Mouse (Mus musculus): Measurements from ENCODE around the gene Pcolce2.

GRCm38 (mm10) chr9:95699273-95699672 lies 61.9 kb downstream of the Pcolce2 start:
- TF ChIP-seq CTCF (IDR thresholded peaks at IDR 0.05; ENCODE audit: low read depth) (no peak), EP300 (IDR thresholded peaks at IDR 0.05; ENCODE audit: low read depth) (no peak)
